Mouse (Mus musculus) left cerebral cortex, postnatal 4 days (tissue): Measurements from ENCODE around the gene Slc2a2. TPM values are rescaled to one million over a fixed set of nuclear protein-coding genes. Genes with fewer than 3 reads are reported as not detected.

Experiments used
- total RNA-seq, 2 experiments: library from RNA; stranded (reverse); gene quantifications; 2 replicates each; pipeline ENCODE4 v1.2.3; 2021

Gene Slc2a2
- total RNA-seq, 2 experiments from 2014 or later = not detected

Other genes starting within 250 kb of the Slc2a2 start
- 10 to 100 TPM; 15.9 to 16.7 TPM for gene Eif5a2, start 83.4 kb downstream of the Slc2a2 start, total RNA-seq
- 100 to 1,000 TPM; 214 to 223 TPM for gene Rpl22l1, start 107.5 kb downstream of the Slc2a2 start, total RNA-seq
- not detected for gene Gm1527, start 194.7 kb downstream of the Slc2a2 start, total RNA-seq